Mouse (Mus musculus) CH12.LX (cell line): ENCODE data around the gene Ip6k1. TPM values are rescaled to one million over a fixed set of nuclear protein-coding genes. Genes with fewer than 3 reads are reported as not detected.

Source experiments
- DNase-seq: peaks from one replicate; pipeline ENCODE4 v3.0.0-alpha.2; 2013; ENCODE audit errors: extremely low read depth
- H3K27ac ChIP-seq: 2 replicates; pipeline ENCODE4 v1.5.1; 2012; ENCODE audit warnings: low read depth, mild to moderate bottlenecking, control low read depth, moderate library complexity; ENCODE audit not compliant: insufficient read depth
- H3K27me3 ChIP-seq: replicated peaks from 2 replicates; pipeline ENCODE3; 2012; ENCODE audit warnings: inconsistent platforms
- H3K36me3 ChIP-seq, 2 experiments: replicated peaks in 1 of 2; 2 replicates each; pipeline versions ENCODE3 to v1.6.1; 2012; ENCODE audit warnings: inconsistent platforms in 1 of 2, low read length in 1 of 2, mild to moderate bottlenecking in 1 of 2, mixed read lengths in 1 of 2, moderate library complexity in 1 of 2; ENCODE audit not compliant: control insufficient read depth in 1 of 2, insufficient read depth in 1 of 2
- H3K4me1 ChIP-seq, 2 experiments: 2 replicates each; pipeline ENCODE4 v1.6.1; 2012; ENCODE audit warnings: inconsistent platforms in 1 of 2, moderate library complexity in 1 of 2; ENCODE audit not compliant: insufficient read depth in 2 of 2, control insufficient read depth in 1 of 2
- H3K4me2 ChIP-seq: 2 replicates; pipeline ENCODE4 v1.6.1; 2012; ENCODE audit warnings: low read depth, mild to moderate bottlenecking, control low read depth; ENCODE audit not compliant: poor library complexity, insufficient read depth, severe bottlenecking
- H3K4me3 ChIP-seq, 3 experiments: fragments of 150-350 bp in 1 of 3; sonication (generic) in 1 of 3; replicated peaks in 1 of 3; 2 replicates each; pipeline versions ENCODE3 to v1.5.1; 2011 to 2012; ENCODE audit warnings: low read depth in 2 of 3, low read length in 2 of 3, mild to moderate bottlenecking in 2 of 3, moderate library complexity in 2 of 3, control low read depth in 1 of 3, improper control_type of control experiment in 1 of 3, inconsistent platforms in 1 of 3, mixed read lengths in 1 of 3; ENCODE audit not compliant: poor library complexity in 1 of 3
- H3K79me2 ChIP-seq: replicated peaks from 2 replicates; pipeline ENCODE4 v1.6.1; 2012; ENCODE audit warnings: mild to moderate bottlenecking, moderate library complexity; ENCODE audit not compliant: control insufficient read depth, poor library complexity, insufficient read depth, severe bottlenecking; ENCODE audit errors: extremely low read depth
- H3K9ac ChIP-seq: 2 replicates; pipeline ENCODE4 v1.6.1; 2012; ENCODE audit warnings: low read depth, mild to moderate bottlenecking, control low read depth, moderate library complexity; ENCODE audit not compliant: insufficient read depth
- H3K9me3 ChIP-seq: replicated peaks from 2 replicates; pipeline ENCODE3; 2012; ENCODE audit warnings: low read length, inconsistent platforms, mixed read lengths
- CHD1 ChIP-seq: IDR thresholded peaks from 2 replicates; pipeline ENCODE4 v1.6.1; 2012; ENCODE audit warnings: low read depth, low read length, improper control_type of control experiment, inconsistent platforms
- CHD2 ChIP-seq: IDR thresholded peaks from 2 replicates; pipeline ENCODE4 v1.6.1; 2011; ENCODE audit warnings: low read length, improper control_type of control experiment
- ELF1 ChIP-seq: IDR thresholded peaks from 2 replicates; pipeline ENCODE4 v1.6.1; 2014; ENCODE audit warnings: low read depth, mild to moderate bottlenecking, inconsistent platforms, low read length, improper control_type of control experiment
- ETS1 ChIP-seq: conservative IDR thresholded peaks from 2 replicates; pipeline ENCODE4 v1.6.1; 2012; ENCODE audit warnings: low read depth, mild to moderate bottlenecking, inconsistent platforms, low read length, improper control_type of control experiment, moderate library complexity
- GABPA ChIP-seq: IDR thresholded peaks from 2 replicates; pipeline ENCODE4 v1.6.1; 2012; ENCODE audit warnings: low read depth, low read length, improper control_type of control experiment, inconsistent platforms; ENCODE audit not compliant: insufficient replicate concordance
- IRF4 ChIP-seq: IDR thresholded peaks from 2 replicates; pipeline ENCODE4 v1.6.1; 2014; ENCODE audit warnings: low read depth, mild to moderate bottlenecking, inconsistent platforms, low read length, improper control_type of control experiment
- KAT2A ChIP-seq: IDR thresholded peaks from 2 replicates; pipeline ENCODE4 v1.6.1; 2012; ENCODE audit warnings: low read length, improper control_type of control experiment, inconsistent platforms; ENCODE audit not compliant: insufficient replicate concordance
- MAFK ChIP-seq: IDR thresholded peaks from 2 replicates; pipeline ENCODE4 v1.6.1; 2011; ENCODE audit warnings: low read length, improper control_type of control experiment; ENCODE audit not compliant: insufficient replicate concordance
- MAZ ChIP-seq: IDR thresholded peaks from 2 replicates; pipeline ENCODE4 v1.6.1; 2012; ENCODE audit warnings: low read depth, mild to moderate bottlenecking, inconsistent platforms, low read length, improper control_type of control experiment, moderate library complexity
- MXI1 ChIP-seq: IDR thresholded peaks from 2 replicates; pipeline ENCODE4 v1.6.1; 2011; ENCODE audit warnings: mild to moderate bottlenecking, low read depth, low read length, improper control_type of control experiment
- NELFE ChIP-seq: IDR thresholded peaks from 2 replicates; pipeline ENCODE4 v1.6.1; 2011; ENCODE audit warnings: low read depth, low read length, improper control_type of control experiment
- PAX5 ChIP-seq: IDR thresholded peaks from 2 replicates; pipeline ENCODE4 v1.6.1; 2012; ENCODE audit warnings: low read length, inconsistent platforms, mixed read lengths
- POLR2AphosphoS2 ChIP-seq: IDR thresholded peaks from 2 replicates; pipeline ENCODE4 v1.6.1; 2011; ENCODE audit warnings: low read depth, low read length, improper control_type of control experiment
- RAD21 ChIP-seq: IDR thresholded peaks from 2 replicates; pipeline ENCODE4 v1.6.1; 2011; ENCODE audit warnings: low read depth, mild to moderate bottlenecking, low read length, improper control_type of control experiment, moderate library complexity
- RCOR1 ChIP-seq: conservative IDR thresholded peaks from 2 replicates; pipeline ENCODE4 v1.6.1; 2012; ENCODE audit warnings: low read depth, mild to moderate bottlenecking, inconsistent platforms, low read length, improper control_type of control experiment
- SMC3 ChIP-seq: IDR thresholded peaks from 2 replicates; pipeline ENCODE4 v1.6.1; 2011; ENCODE audit warnings: low read depth, low read length, improper control_type of control experiment
- TCF12 ChIP-seq: IDR thresholded peaks from 2 replicates; pipeline ENCODE4 v1.6.1; 2014; ENCODE audit warnings: low read depth, mild to moderate bottlenecking, inconsistent platforms, low read length, improper control_type of control experiment
- ZMIZ1 ChIP-seq: IDR thresholded peaks from 2 replicates; pipeline ENCODE4 v1.6.1; 2012; ENCODE audit warnings: low read depth, mild to moderate bottlenecking, inconsistent platforms, low read length, improper control_type of control experiment
- ZNF384 ChIP-seq: IDR thresholded peaks from 2 replicates; pipeline ENCODE4 v1.6.1; 2012; ENCODE audit warnings: low read depth, low read length, improper control_type of control experiment, inconsistent platforms
- dilution Hi-C: fragments of 300-500 bp; cut with MboI; formaldehyde crosslinking; loops from 2 replicates; pipeline ENCODE4 v1.14.3; 2020; ENCODE audit warnings: low sequenced_read_pairs; ENCODE audit not compliant: extremely low pct_unique_long_range_greater_than_20kb, extremely low pct_ligation_motif_present
- in situ Hi-C: fragments of 300-500 bp; cut with MboI; formaldehyde crosslinking; loops from 3 replicates; pipeline ENCODE4 v1.14.3; 2019; ENCODE audit warnings: low sequenced_read_pairs, low pct_ligation_motif_present, low pct_unique_long_range_greater_than_20kb, mixed read lengths
- polyA plus RNA-seq: library from polyadenylated mRNA; unstranded; fragments of >175 nt; gene quantifications from 2 replicates; pipeline ENCODE4 v1.2.1, GENCODE M21; 2012; ENCODE audit warnings: low read depth; ENCODE audit not compliant: insufficient read length
- total RNA-seq, 2 experiments: library from RNA; depleted of rRNA; stranded (reverse); fragments of 300-350 nt in 1 of 2; fragments of >200 nt in 1 of 2; gene quantifications; 2 replicates each; pipeline ENCODE4 v1.2.3; 2012 to 2014

The Ip6k1 gene
- total and polyA plus RNA-seq, 3 experiments = 26.0 to 40.7 (median 27.1) TPM

GRCm38 (mm10) chr9:107955613-107956289 lies 46.5 kb upstream of the Ip6k1 start:
- no peak for TF ChIP-seq IRF4
- no peak for TF ChIP-seq ELF1
- TF ChIP-seq RAD21 = no peak
- TF ChIP-seq MXI1 = no peak
- no peak for TF ChIP-seq TCF12
- TF ChIP-seq ZMIZ1 = no peak
- TF ChIP-seq CHD2 = no peak
- TF ChIP-seq ETS1 = no peak
- TF ChIP-seq GABPA = no peak
- TF ChIP-seq POLR2AphosphoS2 = no peak
- TF ChIP-seq CHD1 = no peak
- no peak for TF ChIP-seq MAFK
- TF ChIP-seq KAT2A = no peak
- no peak for TF ChIP-seq RCOR1
- TF ChIP-seq MAZ = no peak
- no peak for TF ChIP-seq NELFE
- TF ChIP-seq, all 38 proteins: peak for 0
- Histone ChIP-seq H3K36me3 (peaks cover 38 to 72% of the 10 kb centered on the region in 2 experiments), H3K4me1 (peaks cover 0 to 23% of the 10 kb centered on the region in 2 experiments; a peak in 2 of 4 replicates), H3K4me2 (no peak overlapping the region), H3K27ac (no peak overlapping the region), H3K9ac (no peak overlapping the region), H3K79me2 (peaks cover 33% of the 10 kb centered on the region), H3K4me3 (no peak overlapping the region), H3K9me3 (no peaks in the 10 kb centered on the region), H3K27me3 (no peaks in the 10 kb centered on the region)
- no peak for DNase-seq
- dilution Hi-C loops = no loop called here
- in situ Hi-C loops = no loop called here

- peaks cover 46 to 86% of the 10 kb centered on the region in 2 experiments for H3K36me3 ChIP-seq
- TF ChIP-seq PAX5 (no peak), ZNF384 (no peak), RAD21 (no peak), RCOR1 (no peak), SMC3 (no peak)
- H3K4me2 ChIP-seq = no peak overlapping the region
- in situ Hi-C loops = no loop called here
- H3K4me3 ChIP-seq = no peak overlapping the region
- H3K27me3 ChIP-seq = no peaks in the 10 kb centered on the region
- DNase-seq = no peak
- H3K27ac ChIP-seq = no peak overlapping the region
- no peaks in the 10 kb centered on the region for H3K9me3 ChIP-seq
- dilution Hi-C loops = no loop called here
- H3K4me1 ChIP-seq = peaks cover 1 to 30% of the 10 kb centered on the region in 2 experiments
- peaks cover 20% of the 10 kb centered on the region for H3K79me2 ChIP-seq
- H3K9ac ChIP-seq = no peak overlapping the region
Observed at GRCm38 (mm10) chr9:107957141-107957540, 45.2 kb upstream of the Ip6k1 start.
